Mouse (Mus musculus) hindbrain, embryonic 12.5 days (tissue): Measurements from ENCODE around the gene Pamr1. TPM values are rescaled to one million over a fixed set of nuclear protein-coding genes. Genes with fewer than 3 reads are reported as not detected.

ENCODE experiments used
- ATAC-seq: fragments of 200-750 bp; cut with Nextera tagmentation; 2 replicates; pipeline ENCODE4 v1.8.0; 2017; ENCODE audit warnings: moderate TSS enrichment; ENCODE audit not compliant: low FRiP score
- H3K27ac ChIP-seq: fragments of 300-500 bp; sonication (generic); 2 replicates; pipeline ENCODE4 v1.5.1; 2016; ENCODE audit warnings: mild to moderate bottlenecking
- H3K27me3 ChIP-seq: fragments of 300-500 bp; sonication (generic); 2 replicates; pipeline ENCODE4 v1.6.1; 2016; ENCODE audit warnings: mild to moderate bottlenecking
- H3K36me3 ChIP-seq: fragments of 300-500 bp; sonication (generic); 2 replicates; pipeline ENCODE4 v1.6.1; 2016; ENCODE audit warnings: mild to moderate bottlenecking
- H3K4me1 ChIP-seq: fragments of 300-500 bp; sonication (generic); 2 replicates; pipeline ENCODE4 v1.6.1; 2016
- H3K4me2 ChIP-seq: fragments of 300-500 bp; sonication (generic); replicated peaks from 2 replicates; pipeline ENCODE4 v1.6.1; 2016; ENCODE audit warnings: mild to moderate bottlenecking
- H3K4me3 ChIP-seq: fragments of 300-500 bp; sonication (generic); 2 replicates; pipeline ENCODE4 v1.5.1; 2016; ENCODE audit warnings: mild to moderate bottlenecking
- H3K9ac ChIP-seq: fragments of 300-500 bp; sonication (generic); 2 replicates; pipeline ENCODE4 v1.6.1; 2016; ENCODE audit warnings: mild to moderate bottlenecking, moderate library complexity
- H3K9me3 ChIP-seq: fragments of 300-500 bp; sonication (generic); replicated peaks from 2 replicates; pipeline ENCODE4 v1.6.1; 2016; ENCODE audit warnings: mild to moderate bottlenecking
- WGBS: fragments of 180-500 bp; shearing (Covaris S2); methylation state at CpG from one replicate; pipeline ENCODE4 v1.1.7; 2016; 5-methylcytosine and 5-hydroxymethylcytosine counted together
- polyA plus RNA-seq: library from polyadenylated mRNA; unstranded; fragments of >200 nt; fragmentation: Nextera tagmentation; extraction: Ambion mirVana; gene quantifications from 2 replicates; pipeline ENCODE4 v1.2.1, GENCODE M21; 2016

Pamr1 gene
- polyA plus RNA-seq, 1 experiment from 2014 or later = 5.9 TPM

- Histone ChIP-seq H3K27ac (peak overlapping the region; percentile 8; the same call in 1 of the 2 replicates), H3K4me3 (no peak overlapping the region), H3K27me3 (peaks cover 9% of the 10 kb centered on the region; the same call in 1 of the 2 replicates), H3K9me3 (no peaks in the 10 kb centered on the region), H3K4me2 (no peak overlapping the region), H3K36me3 (no peaks in the 10 kb centered on the region), H3K4me1 (peaks cover 33% of the 10 kb centered on the region), H3K9ac (no peak overlapping the region)
- 21% methylated on average over 8 of the region's 8 CpGs for WGBS
- peak; percentile 57 for ATAC-seq
Measured at GRCm38 (mm10) chr2:102655966-102656725, 106.3 kb downstream of the Pamr1 start.

GRCm38 (mm10) chr2:102657726-102658125, 107.9 kb downstream of the Pamr1 start:
- H3K9ac ChIP-seq = peak overlapping the region; percentile 84

GRCm38 (mm10) chr2:102658163-102658660, 108.4 kb downstream of the Pamr1 start, which contains the start of gene Slc1a2:
Gene Slc1a2, plus strand, starts transcription at chr2:102658659.
- Histone ChIP-seq H3K4me3 (peak within 1 kb of the TSS; percentile 74), H3K27me3 (peaks cover 9% of the 10 kb centered on the region; the same call in 1 of the 2 replicates), H3K9ac (peak within 1 kb of the TSS; percentile 84), H3K4me2 (peak within 1 kb of the TSS; percentile 72), H3K9me3 (no peaks in the 10 kb centered on the region), H3K27ac (peak within 1 kb of the TSS; percentile 94), H3K36me3 (no peaks in the 10 kb centered on the region), H3K4me1 (peaks cover 52% of the 10 kb centered on the region)
- WGBS = under 1% methylated on average over 20 of the region's 20 CpGs
- ATAC-seq = peak; percentile 58

More at GRCm38 (mm10) chr2:102657726-102658125, 107.9 kb downstream of the Pamr1 start:
- H3K9me3 ChIP-seq = no peaks in the 10 kb centered on the region
- peaks cover 47% of the 10 kb centered on the region for H3K4me1 ChIP-seq
- no peaks in the 10 kb centered on the region for H3K36me3 ChIP-seq
- peak overlapping the region; percentile 74 for H3K4me3 ChIP-seq
- H3K27me3 ChIP-seq = peaks cover 9% of the 10 kb centered on the region; the same call in 1 of the 2 replicates
- 3% methylated on average over 7 of the region's 7 CpGs for WGBS
- ATAC-seq = peak; percentile 27; the same call in 1 of the 2 replicates
- H3K27ac ChIP-seq = peak overlapping the region; percentile 94
- H3K4me2 ChIP-seq = peak overlapping the region; percentile 72

GRCm38 (mm10) chr2:102658661-102659520, 109.1 kb downstream of the Pamr1 start:
- peaks cover 58% of the 10 kb centered on the region for H3K4me1 ChIP-seq
- H3K36me3 ChIP-seq = no peaks in the 10 kb centered on the region
- peak; percentile 75 for ATAC-seq

GRCm38 (mm10) chr2:102659521-102659830, 109.7 kb downstream of the Pamr1 start:
- H3K4me1 ChIP-seq = peaks cover 63% of the 10 kb centered on the region
- ATAC-seq = no peak

More at GRCm38 (mm10) chr2:102658661-102659520, 109.1 kb downstream of the Pamr1 start:
- no peaks in the 10 kb centered on the region for H3K9me3 ChIP-seq
- H3K4me2 ChIP-seq = peak overlapping the region; percentile 72
- peak overlapping the region; percentile 94 for H3K27ac ChIP-seq
- H3K4me3 ChIP-seq = peak overlapping the region; percentile 74
- peak overlapping the region; percentile 84 for H3K9ac ChIP-seq
- peaks cover 9% of the 10 kb centered on the region; the same call in 1 of the 2 replicates for H3K27me3 ChIP-seq
- WGBS = under 1% methylated on average over 71 of the region's 80 CpGs

GRCm38 (mm10) chr2:102661052-102661451, 111.2 kb downstream of the Pamr1 start:
- Histone ChIP-seq H3K9me3 (no peaks in the 10 kb centered on the region), H3K4me2 (peak overlapping the region; percentile 72), H3K4me3 (peak overlapping the region; percentile 74; the same call in 1 of the 2 replicates), H3K36me3 (no peaks in the 10 kb centered on the region), H3K27ac (peak overlapping the region; percentile 46; the same call in 1 of the 2 replicates), H3K4me1 (peaks cover 59% of the 10 kb centered on the region), H3K9ac (no peak overlapping the region), H3K27me3 (peaks cover 9% of the 10 kb centered on the region; the same call in 1 of the 2 replicates)
- no peak for ATAC-seq
- WGBS = 42% methylated on average over 2 of the region's 2 CpGs

More at GRCm38 (mm10) chr2:102659521-102659830, 109.7 kb downstream of the Pamr1 start:
- Histone ChIP-seq H3K27me3 (peaks cover 9% of the 10 kb centered on the region; the same call in 1 of the 2 replicates), H3K4me3 (peak overlapping the region; percentile 74), H3K4me2 (peak overlapping the region; percentile 72), H3K27ac (peak overlapping the region; percentile 94), H3K36me3 (no peaks in the 10 kb centered on the region), H3K9ac (peak overlapping the region; percentile 84), H3K9me3 (no peaks in the 10 kb centered on the region)
- under 1% methylated on average over 10 of the region's 10 CpGs for WGBS

- no peak overlapping the region for H3K9ac ChIP-seq
- H3K4me3 ChIP-seq = no peak overlapping the region
- peaks cover 9% of the 10 kb centered on the region; the same call in 1 of the 2 replicates for H3K27me3 ChIP-seq
- peak; percentile 17; the same call in 1 of the 2 replicates for ATAC-seq
- 55% methylated on average over 9 of the region's 9 CpGs for WGBS
- H3K27ac ChIP-seq = peak overlapping the region; percentile 84
- H3K4me1 ChIP-seq = peaks cover 48% of the 10 kb centered on the region
- no peaks in the 10 kb centered on the region for H3K9me3 ChIP-seq
- no peaks in the 10 kb centered on the region for H3K36me3 ChIP-seq
- H3K4me2 ChIP-seq = peak overlapping the region; percentile 72
Measured at GRCm38 (mm10) chr2:102662911-102663310, 113.1 kb downstream of the Pamr1 start.

GRCm38 (mm10) chr2:102663339-102663738, 113.5 kb downstream of the Pamr1 start:
- no peaks in the 10 kb centered on the region for H3K9me3 ChIP-seq
- no peak overlapping the region for H3K4me3 ChIP-seq
- peak overlapping the region; percentile 84 for H3K27ac ChIP-seq
- no peaks in the 10 kb centered on the region for H3K36me3 ChIP-seq
- peaks cover 9% of the 10 kb centered on the region; the same call in 1 of the 2 replicates for H3K27me3 ChIP-seq
- peak; percentile 7; the same call in 1 of the 2 replicates for ATAC-seq
- H3K4me1 ChIP-seq = peaks cover 48% of the 10 kb centered on the region
- H3K4me2 ChIP-seq = peak overlapping the region; percentile 72
- 20% methylated on average over 6 of the region's 6 CpGs for WGBS
- no peak overlapping the region for H3K9ac ChIP-seq

- 38% methylated on average over 3 of the region's 3 CpGs for WGBS
- H3K4me2 ChIP-seq = peak overlapping the region; percentile 72; the same call in 1 of the 2 replicates
- no peaks in the 10 kb centered on the region for H3K9me3 ChIP-seq
- H3K27me3 ChIP-seq = peaks cover 9% of the 10 kb centered on the region; the same call in 1 of the 2 replicates
- peak overlapping the region; percentile 84 for H3K27ac ChIP-seq
- H3K4me1 ChIP-seq = peaks cover 48% of the 10 kb centered on the region
- no peak overlapping the region for H3K4me3 ChIP-seq
- ATAC-seq = no peak
- no peak overlapping the region for H3K9ac ChIP-seq
- no peaks in the 10 kb centered on the region for H3K36me3 ChIP-seq
Measured at GRCm38 (mm10) chr2:102663865-102664264, 114.1 kb downstream of the Pamr1 start.

- 87% methylated on average over 6 of the region's 6 CpGs for WGBS
- no peak overlapping the region for H3K27ac ChIP-seq
- H3K9ac ChIP-seq = no peak overlapping the region
- peaks cover 16% of the 10 kb centered on the region for H3K4me1 ChIP-seq
- no peaks in the 10 kb centered on the region for H3K36me3 ChIP-seq
- no peak overlapping the region for H3K4me3 ChIP-seq
- no peaks in the 10 kb centered on the region for H3K27me3 ChIP-seq
- no peak for ATAC-seq
- no peaks in the 10 kb centered on the region for H3K9me3 ChIP-seq
- no peak overlapping the region for H3K4me2 ChIP-seq
Measured at GRCm38 (mm10) chr2:102667981-102668380, 118.2 kb downstream of the Pamr1 start.

GRCm38 (mm10) chr2:102669580-102669979, 119.8 kb downstream of the Pamr1 start:
- no peaks in the 10 kb centered on the region for H3K27me3 ChIP-seq
- no peak overlapping the region for H3K27ac ChIP-seq
- H3K4me1 ChIP-seq = peaks cover 7% of the 10 kb centered on the region
- no peak overlapping the region for H3K4me2 ChIP-seq
- no peak for ATAC-seq
- H3K4me3 ChIP-seq = no peak overlapping the region
- 56% methylated on average over 6 of the region's 6 CpGs for WGBS
- no peaks in the 10 kb centered on the region for H3K36me3 ChIP-seq
- H3K9ac ChIP-seq = no peak overlapping the region
- no peaks in the 10 kb centered on the region for H3K9me3 ChIP-seq
